Mouse (Mus musculus) small intestine, adult 2 months (tissue): ENCODE data around the gene Dll4.

Experiments used
- CTCF ChIP-seq: fragments of 200-500 bp; IDR thresholded peaks from 2 replicates; pipeline ENCODE4 v1.5.1; 2012; ENCODE audit warnings: low read depth, mild to moderate bottlenecking, control low read depth, inconsistent platforms, low read length, moderate library complexity, mixed read lengths; ENCODE audit not compliant: insufficient replicate concordance, insufficient read length; ENCODE audit errors: extremely low read depth
- POLR2A ChIP-seq: fragments of 200-500 bp; IDR thresholded peaks from 2 replicates; pipeline ENCODE4 v1.6.1; 2012; ENCODE audit warnings: low read depth, mild to moderate bottlenecking, control low read depth, inconsistent platforms, low read length, moderate library complexity

- no peak for TF ChIP-seq POLR2A
- TF ChIP-seq CTCF = no peak
Measured at GRCm38 (mm10) chr2:119293776-119294390, 31.7 kb upstream of the Dll4 start.
